Mouse (Mus musculus) kidney, embryonic 15.5 days (tissue): ENCODE results near the gene Gm45753. TPM values are rescaled to one million over a fixed set of nuclear protein-coding genes. Genes with fewer than 3 reads are reported as not detected.

ENCODE experiments used
- ATAC-seq: fragments of 200-750 bp; cut with Nextera tagmentation; replicated peaks from 2 replicates; pipeline ENCODE4 v1.8.0; 2017; ENCODE audit warnings: moderate TSS enrichment; ENCODE audit not compliant: low FRiP score
- H3K27ac ChIP-seq: fragments of 300-500 bp; sonication (generic); 2 replicates; pipeline ENCODE4 v1.5.1; 2015; ENCODE audit warnings: mild to moderate bottlenecking, inconsistent platforms
- H3K27me3 ChIP-seq: fragments of 300-500 bp; sonication (generic); 2 replicates; pipeline ENCODE4 v1.6.1; 2015; ENCODE audit warnings: inconsistent platforms
- H3K36me3 ChIP-seq: fragments of 300-500 bp; sonication (generic); 2 replicates; pipeline ENCODE4 v1.6.1; 2015; ENCODE audit warnings: inconsistent platforms
- H3K4me1 ChIP-seq: fragments of 300-500 bp; sonication (generic); 2 replicates; pipeline ENCODE4 v1.6.1; 2015; ENCODE audit warnings: inconsistent platforms
- H3K4me2 ChIP-seq: fragments of 300-500 bp; sonication (generic); 2 replicates; pipeline ENCODE4 v1.6.1; 2015; ENCODE audit warnings: moderate library complexity, mild to moderate bottlenecking, inconsistent platforms
- H3K4me3 ChIP-seq: fragments of 300-500 bp; sonication (generic); replicated peaks from 2 replicates; pipeline ENCODE4 v1.5.1; 2015; ENCODE audit warnings: mild to moderate bottlenecking, inconsistent platforms
- H3K9ac ChIP-seq: fragments of 300-500 bp; sonication (generic); 2 replicates; pipeline ENCODE4 v1.6.1; 2015; ENCODE audit warnings: mild to moderate bottlenecking, inconsistent platforms
- H3K9me3 ChIP-seq: fragments of 300-500 bp; sonication (generic); replicated peaks from 2 replicates; pipeline ENCODE4 v1.6.1; 2016; ENCODE audit warnings: inconsistent platforms
- WGBS: fragments of 180-500 bp; shearing (Covaris S2); methylation state at CpG from one replicate; pipeline ENCODE4 v1.1.7; 2015; ENCODE audit warnings: mixed read lengths; 5-methylcytosine and 5-hydroxymethylcytosine counted together
- polyA plus RNA-seq: library from polyadenylated mRNA; unstranded; fragments of >200 nt; fragmentation: Nextera tagmentation; extraction: Ambion mirVana; gene quantifications from 2 replicates; pipeline ENCODE4 v1.2.1, GENCODE M21; 2015

Gene Gm45753
- polyA plus RNA-seq, 1 experiment from 2014 or later: 0.42 TPM

GRCm38 (mm10) chr8:45268485-45268884, 39.8 kb downstream of the Gm45753 start:
- H3K27me3 ChIP-seq: no peaks in the 10 kb centered on the region
- ATAC-seq: no peak

DNA sequence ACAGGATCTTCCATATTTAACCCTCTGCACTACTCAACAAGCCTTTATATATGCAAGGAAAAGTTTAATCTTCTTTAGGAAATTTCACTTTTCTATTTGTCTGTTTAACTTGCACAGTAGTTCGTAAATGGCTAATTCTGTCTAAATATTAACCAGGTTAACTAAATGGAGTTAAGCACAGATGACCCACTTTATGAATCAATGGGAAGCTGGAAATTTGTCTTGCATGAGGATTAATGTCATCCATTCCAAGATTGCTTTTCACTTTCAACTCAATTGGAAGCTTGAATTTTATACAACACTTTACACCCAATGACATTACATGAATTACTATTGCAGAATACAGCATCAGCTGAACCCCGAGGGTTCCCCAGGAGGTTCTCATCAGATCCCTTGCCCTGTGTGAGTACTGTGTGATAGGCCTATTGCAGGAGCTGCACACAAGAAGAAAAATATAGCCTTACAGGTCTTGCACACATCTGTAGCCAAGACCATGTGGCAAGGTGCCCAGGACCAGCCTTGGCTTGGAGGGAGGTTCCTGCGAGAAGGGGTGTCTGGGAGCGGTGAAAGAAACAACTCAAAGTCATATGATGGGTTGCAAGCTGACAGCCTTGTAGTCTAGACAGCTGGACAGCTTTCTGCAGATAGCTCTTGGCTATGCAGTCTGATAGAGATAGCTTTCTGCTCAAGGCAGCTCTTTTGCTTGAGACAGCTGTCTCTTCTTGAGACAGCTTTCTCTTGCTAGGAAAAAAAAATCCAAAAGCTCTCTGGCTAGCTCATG, 40.5 kb downstream of the Gm45753 start:
- Histone ChIP-seq H3K36me3 (no peaks in the 10 kb centered on the region), H3K27me3 (no peaks in the 10 kb centered on the region), H3K27ac (no peak overlapping the region), H3K9me3 (no peaks in the 10 kb centered on the region; the same call in 1 of the 2 replicates), H3K4me2 (no peak overlapping the region), H3K9ac (no peak overlapping the region), H3K4me3 (no peak overlapping the region), H3K4me1 (no peaks in the 10 kb centered on the region)
- ATAC-seq: no peak
- WGBS: 75% methylated on average over 4 of the region's 4 CpGs

More at GRCm38 (mm10) chr8:45268485-45268884, 39.8 kb downstream of the Gm45753 start:
- Histone ChIP-seq H3K4me2 (no peak overlapping the region), H3K36me3 (no peaks in the 10 kb centered on the region), H3K27ac (no peak overlapping the region), H3K4me3 (no peak overlapping the region), H3K9ac (no peak overlapping the region), H3K4me1 (no peaks in the 10 kb centered on the region), H3K9me3 (no peaks in the 10 kb centered on the region; the same call in 1 of the 2 replicates)

- H3K4me2 ChIP-seq: no peak overlapping the region
- H3K4me1 ChIP-seq: no peaks in the 10 kb centered on the region
- no peaks in the 10 kb centered on the region for H3K36me3 ChIP-seq
- H3K9ac ChIP-seq: no peak overlapping the region
- no peaks in the 10 kb centered on the region for H3K27me3 ChIP-seq
- 80% methylated on average over 8 of the region's 8 CpGs for WGBS
- no peak overlapping the region for H3K4me3 ChIP-seq
- H3K9me3 ChIP-seq: no peaks in the 10 kb centered on the region; the same call in 1 of the 2 replicates
- no peak for ATAC-seq
- H3K27ac ChIP-seq: no peak overlapping the region
These were observed 41.3 kb downstream of the Gm45753 start for GRCm38 (mm10) chr8:45266993-45267392.

GRCm38 (mm10) chr8:45264918-45265317, 43.3 kb downstream of the Gm45753 start:
- Histone ChIP-seq H3K4me2 (no peak overlapping the region), H3K36me3 (no peaks in the 10 kb centered on the region), H3K4me3 (no peak overlapping the region), H3K4me1 (no peaks in the 10 kb centered on the region), H3K27ac (no peak overlapping the region), H3K9ac (no peak overlapping the region), H3K9me3 (no peaks in the 10 kb centered on the region; the same call in 1 of the 2 replicates), H3K27me3 (no peaks in the 10 kb centered on the region)
- 84% methylated on average over 4 of the region's 4 CpGs for WGBS
- 0 out of 2 replicates have a peak, but pooled peaks have one; percentile 33 for ATAC-seq

GRCm38 (mm10) chr8:45262851-45263250, 45.4 kb downstream of the Gm45753 start:
- no peaks in the 10 kb centered on the region for H3K27me3 ChIP-seq
- no peaks in the 10 kb centered on the region; the same call in 1 of the 2 replicates for H3K9me3 ChIP-seq
- no peak overlapping the region for H3K9ac ChIP-seq
- ATAC-seq: no peak
- no peak overlapping the region for H3K4me2 ChIP-seq
- no peak overlapping the region for H3K4me3 ChIP-seq
- H3K36me3 ChIP-seq: no peaks in the 10 kb centered on the region
- no peaks in the 10 kb centered on the region for H3K4me1 ChIP-seq
- H3K27ac ChIP-seq: no peak overlapping the region
- 85% methylated on average over 3 of the region's 3 CpGs for WGBS

- no peak within 1 kb of the TSS for H3K4me2 ChIP-seq
- no peak within 1 kb of the TSS for H3K4me3 ChIP-seq
- 87% methylated on average over 10 of the region's 10 CpGs for WGBS
- H3K9ac ChIP-seq: no peak within 1 kb of the TSS
- no peaks in the 10 kb centered on the region for H3K36me3 ChIP-seq
- no peak within 1 kb of the TSS for H3K27ac ChIP-seq
- H3K9me3 ChIP-seq: no peaks in the 10 kb centered on the region; the same call in 1 of the 2 replicates
- H3K4me1 ChIP-seq: no peaks in the 10 kb centered on the region
- ATAC-seq: no peak
- H3K27me3 ChIP-seq: no peaks in the 10 kb centered on the region
These were observed 46.3 kb downstream of the Gm45753 start, which contains the start of gene F11 for GRCm38 (mm10) chr8:45261920-45262319. Gene F11, minus strand, starts transcription at chr8:45262031.

- Histone ChIP-seq H3K4me3 (no peak overlapping the region), H3K4me2 (no peak overlapping the region), H3K27ac (no peak overlapping the region), H3K36me3 (no peaks in the 10 kb centered on the region), H3K9ac (no peak overlapping the region), H3K4me1 (no peaks in the 10 kb centered on the region), H3K9me3 (no peaks in the 10 kb centered on the region), H3K27me3 (no peaks in the 10 kb centered on the region)
- no peak for ATAC-seq
- WGBS: 68% methylated on average over 8 of the region's 8 CpGs
These were observed 49.8 kb downstream of the Gm45753 start for GRCm38 (mm10) chr8:45258421-45258820.

DNA sequence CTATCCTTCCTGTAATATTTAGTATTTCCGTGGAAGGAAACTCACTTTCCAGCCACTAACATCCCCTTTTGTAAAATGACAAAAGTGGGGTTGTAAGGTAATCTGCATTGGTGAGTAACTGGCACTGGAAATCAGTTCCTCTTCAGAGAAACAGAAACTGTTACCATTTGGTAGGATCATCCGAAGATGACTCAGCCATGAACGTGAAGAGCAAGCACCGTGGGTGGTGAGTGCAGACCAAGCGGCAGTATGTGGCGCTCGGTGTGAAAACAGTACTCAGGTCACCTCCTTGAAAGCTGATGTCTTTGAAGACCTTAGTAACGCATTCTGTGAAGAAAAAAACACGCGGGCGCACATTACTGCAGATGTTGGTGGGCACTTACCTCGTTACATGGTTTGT, 53.2 kb downstream of the Gm45753 start:
- Histone ChIP-seq H3K4me3 (no peak overlapping the region), H3K9ac (no peak overlapping the region), H3K36me3 (no peaks in the 10 kb centered on the region), H3K27me3 (no peaks in the 10 kb centered on the region), H3K4me2 (no peak overlapping the region), H3K4me1 (no peaks in the 10 kb centered on the region), H3K27ac (no peak overlapping the region), H3K9me3 (no peaks in the 10 kb centered on the region)
- 58% methylated on average over 12 of the region's 12 CpGs for WGBS
- ATAC-seq: no peak

DNA sequence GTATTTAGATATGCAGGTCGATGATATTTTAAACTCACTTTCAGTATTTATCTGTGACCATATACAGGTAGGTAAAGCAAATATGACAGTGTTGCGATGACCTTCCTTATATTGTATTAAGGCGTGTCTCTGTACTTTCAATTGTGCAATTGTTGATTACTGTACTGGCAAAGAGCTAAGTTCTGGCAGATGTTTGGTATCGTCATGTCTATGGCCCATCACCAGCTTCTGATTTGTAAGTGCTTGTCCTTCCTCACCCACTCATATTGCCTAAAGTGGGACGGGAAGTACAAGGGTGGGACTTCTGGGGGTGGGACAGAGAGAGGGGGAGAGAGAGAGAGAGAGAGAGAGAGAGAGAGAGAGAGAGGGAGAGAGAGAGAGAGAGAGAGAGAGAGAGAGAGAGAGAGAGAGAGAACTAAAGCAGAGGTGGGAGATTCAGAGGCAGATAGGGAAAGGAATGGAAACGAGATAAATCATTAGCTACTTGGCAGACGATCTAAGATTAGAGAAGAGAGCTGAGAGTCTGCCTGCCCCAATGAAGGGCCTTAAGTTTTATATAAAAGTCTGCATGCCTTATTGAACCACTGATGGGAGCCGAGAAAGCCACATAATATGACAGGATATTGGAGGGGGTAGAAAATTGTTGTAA, 53.9 kb downstream of the Gm45753 start:
- Histone ChIP-seq H3K27ac (no peak overlapping the region), H3K9ac (no peak overlapping the region), H3K4me2 (no peak overlapping the region), H3K4me1 (no peaks in the 10 kb centered on the region), H3K36me3 (no peaks in the 10 kb centered on the region), H3K4me3 (no peak overlapping the region), H3K27me3 (no peaks in the 10 kb centered on the region), H3K9me3 (no peaks in the 10 kb centered on the region)
- ATAC-seq: no peak
- 82% methylated on average over 8 of the region's 8 CpGs for WGBS

GRCm38 (mm10) chr8:45253586-45253985, 54.7 kb downstream of the Gm45753 start:
- no peak overlapping the region for H3K4me2 ChIP-seq
- H3K4me1 ChIP-seq: no peaks in the 10 kb centered on the region
- H3K27ac ChIP-seq: no peak overlapping the region
- no peak overlapping the region for H3K9ac ChIP-seq
- H3K36me3 ChIP-seq: no peaks in the 10 kb centered on the region
- WGBS: 94% methylated on average over 1 of the region's 1 CpGs
- no peak for ATAC-seq
- H3K4me3 ChIP-seq: no peak overlapping the region
- H3K9me3 ChIP-seq: no peaks in the 10 kb centered on the region
- no peaks in the 10 kb centered on the region for H3K27me3 ChIP-seq

GRCm38 (mm10) chr8:45253111-45253510, 55.2 kb downstream of the Gm45753 start:
- H3K4me2 ChIP-seq: no peak overlapping the region
- no peaks in the 10 kb centered on the region for H3K4me1 ChIP-seq
- no peak for ATAC-seq
- no peak overlapping the region for H3K27ac ChIP-seq
- 37% methylated on average over 2 of the region's 2 CpGs for WGBS
- H3K36me3 ChIP-seq: no peaks in the 10 kb centered on the region
- H3K27me3 ChIP-seq: no peaks in the 10 kb centered on the region
- H3K9me3 ChIP-seq: no peaks in the 10 kb centered on the region
- H3K4me3 ChIP-seq: no peak overlapping the region
- H3K9ac ChIP-seq: no peak overlapping the region

DNA sequence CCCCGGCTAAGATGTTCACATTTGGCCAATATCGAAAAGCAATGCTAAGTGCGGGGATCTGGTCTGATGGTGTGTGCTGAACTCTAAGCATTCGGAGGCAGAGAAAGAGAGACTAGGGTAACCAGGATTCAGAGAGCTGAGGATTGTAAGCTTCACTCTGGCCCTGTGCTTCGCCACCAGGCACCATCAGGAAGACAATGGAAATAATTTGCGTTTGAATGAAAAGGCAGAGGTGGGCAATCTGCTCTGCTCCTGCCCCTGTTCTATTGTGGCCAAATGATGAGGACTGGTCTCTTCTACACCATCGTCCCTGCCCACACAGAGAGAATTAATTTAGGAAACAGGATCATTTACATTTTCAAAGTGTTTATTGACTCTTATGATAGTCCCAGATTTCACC, 62.0 kb downstream of the Gm45753 start:
- Histone ChIP-seq H3K9ac (no peak overlapping the region), H3K9me3 (no peaks in the 10 kb centered on the region), H3K4me2 (no peak overlapping the region), H3K27ac (no peak overlapping the region), H3K4me3 (no peak overlapping the region), H3K4me1 (no peaks in the 10 kb centered on the region), H3K36me3 (no peaks in the 10 kb centered on the region), H3K27me3 (no peaks in the 10 kb centered on the region)
- 51% methylated on average over 7 of the region's 7 CpGs for WGBS
- ATAC-seq: no peak
